ENCODE assay signal across 18 mouse cellular contexts in genomic region chr13:97918117-97918900, GRCm38 (mm10).
A peak's percentile ranks its signal among the peaks of the same experiment; 100 is the strongest.
DNase-seq lines count a peak whose midpoint lies in the region; ATAC-seq and TF ChIP-seq lines count a peak whose summit lies in the region.
"Had no signal": no experiment of that assay in that cellular context is flagged by ENCODE, and none has a peak within 500 bp of the region (broad histone marks: within the 10 kb centered on the region; RNA-seq: fewer than 3 reads in every experiment).

No protein-coding gene starts in this region.

- no peak for TF ChIP-seq POLR2A in cerebellum, adult 2 months (IDR thresholded peaks at IDR 0.05; ENCODE audit: borderline replicate concordance, insufficient read depth, low read length)

- no peak for TF ChIP-seq CTCF in cerebellum, adult 2 months (IDR thresholded peaks at IDR 0.05; ENCODE audit: borderline replicate concordance, insufficient read depth, low read depth, low read length)
- no peak for TF ChIP-seq CTCF in hindbrain, postnatal 0 days (IDR thresholded peaks at IDR 0.05; ENCODE audit: low read depth)

- H3K4me3 ChIP-seq in cerebellum, adult 2 months (replicated peaks; ENCODE audit: insufficient read depth, low read depth, low read length): no peak overlapping the region
- no peak overlapping the region for H3K4me3 ChIP-seq in hindbrain, embryonic 15.5 days
- no peak overlapping the region for H3K4me3 ChIP-seq in hindbrain, embryonic 10.5 days
- H3K4me3 ChIP-seq in midbrain, embryonic 15.5 days: no peak overlapping the region
- H3K4me3 ChIP-seq in midbrain, embryonic 10.5 days: no peak overlapping the region
- no peak overlapping the region for H3K4me3 ChIP-seq in hindbrain, postnatal 0 days (ENCODE audit: low read length)
- H3K4me3 ChIP-seq: heart, embryonic 15.5 days; neural tube, embryonic 12.5 days had no signal

- no peak overlapping the region for H3K4me2 ChIP-seq in hindbrain, embryonic 15.5 days
- H3K4me2 ChIP-seq in midbrain, embryonic 15.5 days: no peak overlapping the region
- no peak overlapping the region for H3K4me2 ChIP-seq in hindbrain, postnatal 0 days (ENCODE audit: low read depth, low read length)
- H3K4me2 ChIP-seq: heart, embryonic 15.5 days; neural tube, embryonic 12.5 days had no signal

- no peak overlapping the region for H3K27ac ChIP-seq in cerebellum, adult 2 months (ENCODE audit: insufficient read depth, low read length)
- H3K27ac ChIP-seq in hindbrain, embryonic 15.5 days (replicated peaks): peak overlapping the region; percentile 64
- H3K27ac ChIP-seq in hindbrain, embryonic 10.5 days: no peak overlapping the region
- H3K27ac ChIP-seq in midbrain, embryonic 15.5 days: peak overlapping the region; percentile 1; the same call in 1 of the 2 replicates
- no peak overlapping the region for H3K27ac ChIP-seq in midbrain, embryonic 10.5 days (replicated peaks)
- peak overlapping the region; percentile 48 for H3K27ac ChIP-seq in hindbrain, postnatal 0 days
- H3K27ac ChIP-seq: heart, embryonic 15.5 days; liver, embryonic 14.5 days; neural tube, embryonic 12.5 days; stomach, postnatal 0 days had no signal

- 49% methylated on average over 12 of the region's 12 CpGs for WGBS in cerebellum, adult 2 months
- WGBS in hindbrain, embryonic 15.5 days: 54% methylated on average over 12 of the region's 12 CpGs
- WGBS in hindbrain, embryonic 10.5 days: 90% methylated on average over 12 of the region's 12 CpGs
- 71% methylated on average over 12 of the region's 12 CpGs for WGBS in midbrain, embryonic 15.5 days
- WGBS in midbrain, embryonic 10.5 days: 87% methylated on average over 12 of the region's 12 CpGs
- 48% methylated on average over 12 of the region's 12 CpGs for WGBS in hindbrain, postnatal 0 days

- H3K4me1 ChIP-seq in cerebellum, adult 2 months (ENCODE audit: control insufficient read depth, insufficient read depth, low read length): 0 out of 2 replicates have a peak, but pooled peaks cover 3% of the 10 kb centered on the region
- H3K4me1 ChIP-seq in hindbrain, embryonic 15.5 days (replicated peaks): peaks cover 19% of the 10 kb centered on the region
- 0 out of 2 replicates have a peak, but pooled peaks cover 3% of the 10 kb centered on the region for H3K4me1 ChIP-seq in hindbrain, embryonic 10.5 days (replicated peaks)
- H3K4me1 ChIP-seq in midbrain, embryonic 15.5 days: peaks cover 9% of the 10 kb centered on the region; the same call in 1 of the 2 replicates
- peaks cover 8% of the 10 kb centered on the region for H3K4me1 ChIP-seq in midbrain, embryonic 10.5 days
- H3K4me1 ChIP-seq in hindbrain, postnatal 0 days (ENCODE audit: insufficient read depth, low read length): peaks cover 4% of the 10 kb centered on the region; the same call in 1 of the 2 replicates
- H3K4me1 ChIP-seq: heart, embryonic 15.5 days had no signal

- peak; percentile 19 to 31 for DNase-seq in cerebellum, postnatal 10 days
- DNase-seq in cerebellum, adult 2 months: no peak
- no peak for DNase-seq in hindbrain, embryonic 10.5 days (ENCODE audit: low spot score)
- DNase-seq in midbrain, embryonic 10.5 days (ENCODE audit: low spot score): no peak
- DNase-seq in hindbrain, postnatal 0 days (ENCODE audit: low spot score): no peak
- DNase-seq in heart, postnatal 4 days: no peak
- DNase-seq: cerebellum, adult 8-10 months; gastrocnemius, postnatal 36 days; kidney, postnatal 4 days; lung, postnatal 10 days; retina, postnatal 1 day; spleen, adult 18-20 months had no signal

- no peaks in the 10 kb centered on the region for H3K36me3 ChIP-seq in hindbrain, embryonic 15.5 days
- no peaks in the 10 kb centered on the region for H3K36me3 ChIP-seq in hindbrain, embryonic 10.5 days
- no peaks in the 10 kb centered on the region for H3K36me3 ChIP-seq in midbrain, embryonic 15.5 days (replicated peaks)
- no peaks in the 10 kb centered on the region for H3K36me3 ChIP-seq in midbrain, embryonic 10.5 days
- H3K36me3 ChIP-seq in hindbrain, postnatal 0 days (ENCODE audit: insufficient read depth, low read length): no peaks in the 10 kb centered on the region
- H3K36me3 ChIP-seq: heart, embryonic 15.5 days; neural tube, embryonic 12.5 days had no signal

- H3K9me3 ChIP-seq in hindbrain, embryonic 15.5 days: no peaks in the 10 kb centered on the region
- H3K9me3 ChIP-seq in hindbrain, embryonic 10.5 days: no peaks in the 10 kb centered on the region
- no peaks in the 10 kb centered on the region for H3K9me3 ChIP-seq in midbrain, embryonic 15.5 days
- no peaks in the 10 kb centered on the region for H3K9me3 ChIP-seq in midbrain, embryonic 10.5 days (replicated peaks)
- no peaks in the 10 kb centered on the region for H3K9me3 ChIP-seq in hindbrain, postnatal 0 days (ENCODE audit: low read length)
- H3K9me3 ChIP-seq: heart, embryonic 15.5 days; neural tube, embryonic 12.5 days had no signal

- ATAC-seq in hindbrain, embryonic 15.5 days (ENCODE audit: low FRiP score, low read depth): no peak
- ATAC-seq in midbrain, embryonic 15.5 days (replicated peaks): no peak
- no peak for ATAC-seq in hindbrain, postnatal 0 days

- H3K9ac ChIP-seq in hindbrain, embryonic 15.5 days: no peak overlapping the region
- no peak overlapping the region for H3K9ac ChIP-seq in midbrain, embryonic 15.5 days
- no peak overlapping the region for H3K9ac ChIP-seq in hindbrain, postnatal 0 days (replicated peaks; ENCODE audit: low read length)
- H3K9ac ChIP-seq: heart, embryonic 15.5 days; liver, embryonic 14.5 days; neural tube, embryonic 12.5 days had no signal

- H3K27me3 ChIP-seq in cerebellum, adult 2 months (ENCODE audit: control insufficient read depth, insufficient read depth, low read length): no peaks in the 10 kb centered on the region; the same call in 1 of the 2 replicates
- no peaks in the 10 kb centered on the region for H3K27me3 ChIP-seq in hindbrain, embryonic 15.5 days
- H3K27me3 ChIP-seq in hindbrain, embryonic 10.5 days (ENCODE audit: insufficient read depth, poor library complexity, severe bottlenecking): no peaks in the 10 kb centered on the region; the same call in 1 of the 2 replicates
- no peaks in the 10 kb centered on the region for H3K27me3 ChIP-seq in midbrain, embryonic 15.5 days (replicated peaks)
- peaks cover 46% of the 10 kb centered on the region for H3K27me3 ChIP-seq in midbrain, embryonic 10.5 days (ENCODE audit: low read depth, poor library complexity, severe bottlenecking)
- no peaks in the 10 kb centered on the region for H3K27me3 ChIP-seq in hindbrain, postnatal 0 days (ENCODE audit: insufficient read depth, low read length)
- H3K27me3 ChIP-seq: heart, embryonic 15.5 days; neural tube, embryonic 12.5 days had no signal

Comparison
In these comparisons a context has a peak if more than half of its experiments do, and no peak if none do; other contexts are left out.
1. DNase-seq: peak in cerebellum, postnatal 10 days (2 of 2); none in cerebellum, adult 2 months (0 of 2), hindbrain, embryonic 10.5 days (single experiment), midbrain, embryonic 10.5 days (single experiment), hindbrain, postnatal 0 days (single experiment) and heart, postnatal 4 days (single experiment).
2. H3K27ac ChIP-seq: peak in hindbrain, embryonic 15.5 days (single experiment), midbrain, embryonic 15.5 days (single experiment) and hindbrain, postnatal 0 days (single experiment); none in cerebellum, adult 2 months (single experiment), hindbrain, embryonic 10.5 days (single experiment) and midbrain, embryonic 10.5 days (single experiment).